Mouse (Mus musculus) forebrain, embryonic 12.5 days (tissue): Measurements from ENCODE around the gene Sall1. TPM values are rescaled to one million over a fixed set of nuclear protein-coding genes. Genes with fewer than 3 reads are reported as not detected.

Source experiments
- ATAC-seq: fragments of 200-750 bp; cut with Nextera tagmentation; 2 replicates; pipeline ENCODE4 v1.8.0; 2017; ENCODE audit warnings: moderate TSS enrichment; ENCODE audit not compliant: low FRiP score
- H3K27ac ChIP-seq: fragments of 300-500 bp; sonication (generic); 2 replicates; pipeline ENCODE4 v1.5.1; 2016; ENCODE audit warnings: mild to moderate bottlenecking
- H3K27me3 ChIP-seq: fragments of 300-500 bp; sonication (generic); 2 replicates; pipeline ENCODE4 v1.6.1; 2016; ENCODE audit warnings: mild to moderate bottlenecking
- H3K36me3 ChIP-seq: fragments of 300-500 bp; sonication (generic); replicated peaks from 2 replicates; pipeline ENCODE4 v1.6.1; 2016; ENCODE audit warnings: mild to moderate bottlenecking
- H3K4me1 ChIP-seq: fragments of 300-500 bp; sonication (generic); 2 replicates; pipeline ENCODE4 v1.6.1; 2016
- H3K4me2 ChIP-seq: fragments of 300-500 bp; sonication (generic); 2 replicates; pipeline ENCODE4 v1.6.1; 2016; ENCODE audit warnings: mild to moderate bottlenecking, moderate library complexity
- H3K4me3 ChIP-seq: fragments of 300-500 bp; sonication (generic); replicated peaks from 2 replicates; pipeline ENCODE4 v1.5.1; 2016; ENCODE audit warnings: mild to moderate bottlenecking
- H3K9ac ChIP-seq: fragments of 300-500 bp; sonication (generic); 2 replicates; pipeline ENCODE4 v1.6.1; 2016; ENCODE audit warnings: mild to moderate bottlenecking
- H3K9me3 ChIP-seq: fragments of 300-500 bp; sonication (generic); 2 replicates; pipeline ENCODE4 v1.6.1; 2016
- WGBS: fragments of 180-500 bp; shearing (Covaris S2); methylation state at CpG from one replicate; pipeline ENCODE4 v1.1.7; 2016; 5-methylcytosine and 5-hydroxymethylcytosine counted together
- polyA plus RNA-seq: library from polyadenylated mRNA; unstranded; fragments of >200 nt; fragmentation: Nextera tagmentation; extraction: Ambion mirVana; gene quantifications from 2 replicates; pipeline ENCODE4 v1.2.1, GENCODE M21; 2016

Gene Sall1
- polyA plus RNA-seq, 1 experiment from 2014 or later, result 26.6 TPM

- WGBS, result 0% methylated on average over 8 of the region's 8 CpGs
- Histone ChIP-seq H3K4me1 (peaks cover 44% of the 10 kb centered on the region), H3K4me3 (peak overlapping the region; percentile 55), H3K36me3 (no peaks in the 10 kb centered on the region), H3K4me2 (peak overlapping the region; percentile 92), H3K27ac (no peak overlapping the region), H3K27me3 (peaks cover 42% of the 10 kb centered on the region), H3K9ac (peak overlapping the region; percentile 56; the same call in 1 of the 2 replicates), H3K9me3 (no peaks in the 10 kb centered on the region)
- peak; percentile 72 for ATAC-seq
These were observed 36.8 kb downstream of the Sall1 start for GRCm38 (mm10) chr8:89007114-89007513.

- Histone ChIP-seq H3K9me3 (no peaks in the 10 kb centered on the region), H3K27ac (0 out of 2 replicates have a peak overlapping the region, but pooled peaks have one; percentile 20), H3K4me2 (peak overlapping the region; percentile 92), H3K4me1 (peaks cover 41% of the 10 kb centered on the region), H3K4me3 (peak overlapping the region; percentile 55), H3K36me3 (no peaks in the 10 kb centered on the region), H3K9ac (peak overlapping the region; percentile 56), H3K27me3 (peaks cover 43% of the 10 kb centered on the region)
- ATAC-seq, result peak; percentile 83
- WGBS, result under 1% methylated on average over 34 of the region's 34 CpGs
These were observed 37.5 kb downstream of the Sall1 start for GRCm38 (mm10) chr8:89006426-89006825.

- ATAC-seq, result no peak
- WGBS, result 47% methylated on average over 11 of the region's 11 CpGs
- Histone ChIP-seq H3K27me3 (peaks cover 45% of the 10 kb centered on the region), H3K9ac (no peak overlapping the region), H3K9me3 (no peaks in the 10 kb centered on the region), H3K4me2 (peak overlapping the region; percentile 92), H3K27ac (no peak overlapping the region), H3K4me3 (peak overlapping the region; percentile 55), H3K36me3 (no peaks in the 10 kb centered on the region), H3K4me1 (peaks cover 41% of the 10 kb centered on the region)
These were observed 38.2 kb downstream of the Sall1 start for GRCm38 (mm10) chr8:89005797-89006196.

GRCm38 (mm10) chr8:89004041-89004440 is 39.9 kb downstream of the Sall1 start:
- WGBS, result 20% methylated on average over 2 of the region's 2 CpGs
- Histone ChIP-seq H3K9me3 (no peaks in the 10 kb centered on the region), H3K36me3 (no peaks in the 10 kb centered on the region), H3K27ac (no peak overlapping the region), H3K4me1 (peaks cover 41% of the 10 kb centered on the region), H3K4me2 (no peak overlapping the region), H3K4me3 (no peak overlapping the region), H3K9ac (no peak overlapping the region), H3K27me3 (peaks cover 50% of the 10 kb centered on the region)
- no peak for ATAC-seq

- Histone ChIP-seq H3K27ac (no peak overlapping the region), H3K4me1 (peaks cover 36% of the 10 kb centered on the region), H3K4me3 (no peak overlapping the region), H3K27me3 (peaks cover 44% of the 10 kb centered on the region), H3K9ac (no peak overlapping the region), H3K4me2 (no peak overlapping the region), H3K36me3 (no peaks in the 10 kb centered on the region), H3K9me3 (no peaks in the 10 kb centered on the region)
- no peak for ATAC-seq
- under 1% methylated on average over 8 of the region's 8 CpGs for WGBS
These were observed 40.5 kb downstream of the Sall1 start for GRCm38 (mm10) chr8:89003336-89003896.

- Histone ChIP-seq H3K27ac (no peak overlapping the region), H3K4me2 (no peak overlapping the region), H3K9ac (no peak overlapping the region), H3K4me1 (peaks cover 24% of the 10 kb centered on the region), H3K4me3 (no peak overlapping the region), H3K9me3 (no peaks in the 10 kb centered on the region), H3K36me3 (no peaks in the 10 kb centered on the region), H3K27me3 (peaks cover 36% of the 10 kb centered on the region)
- WGBS, result 71% methylated on average over 2 of the region's 2 CpGs
- no peak for ATAC-seq
These were observed 41.8 kb downstream of the Sall1 start for GRCm38 (mm10) chr8:89002128-89002527.

GRCm38 (mm10) chr8:88997276-88997675 is 46.7 kb downstream of the Sall1 start:
- H3K27ac ChIP-seq, result no peak overlapping the region
- H3K9ac ChIP-seq, result no peak overlapping the region
- no peaks in the 10 kb centered on the region for H3K4me1 ChIP-seq
- no peak overlapping the region for H3K4me2 ChIP-seq
- 94% methylated on average over 2 of the region's 2 CpGs for WGBS
- peaks cover 28% of the 10 kb centered on the region for H3K27me3 ChIP-seq
- no peaks in the 10 kb centered on the region for H3K9me3 ChIP-seq
- H3K4me3 ChIP-seq, result no peak overlapping the region
- no peak for ATAC-seq
- H3K36me3 ChIP-seq, result no peaks in the 10 kb centered on the region

GRCm38 (mm10) chr8:88991780-88992509 is 52.0 kb downstream of the Sall1 start:
- H3K27me3 ChIP-seq, result 0 out of 2 replicates have a peak, but pooled peaks cover 4% of the 10 kb centered on the region
- no peak overlapping the region for H3K27ac ChIP-seq
- no peak overlapping the region for H3K4me3 ChIP-seq
- peaks cover 7% of the 10 kb centered on the region for H3K4me1 ChIP-seq
- ATAC-seq, result no peak
- no peaks in the 10 kb centered on the region for H3K36me3 ChIP-seq
- no peak overlapping the region for H3K4me2 ChIP-seq
- no peaks in the 10 kb centered on the region for H3K9me3 ChIP-seq
- no peak overlapping the region for H3K9ac ChIP-seq
- WGBS, result 60% methylated on average over 15 of the region's 15 CpGs

GRCm38 (mm10) chr8:88991176-88991575 is 52.8 kb downstream of the Sall1 start:
- H3K27me3 ChIP-seq, result 0 out of 2 replicates have a peak, but pooled peaks cover 4% of the 10 kb centered on the region
- no peaks in the 10 kb centered on the region for H3K9me3 ChIP-seq
- no peak overlapping the region for H3K27ac ChIP-seq
- no peaks in the 10 kb centered on the region for H3K36me3 ChIP-seq
- 75% methylated on average over 5 of the region's 5 CpGs for WGBS
- ATAC-seq, result no peak
- no peak overlapping the region for H3K9ac ChIP-seq
- no peak overlapping the region for H3K4me2 ChIP-seq
- peaks cover 7% of the 10 kb centered on the region for H3K4me1 ChIP-seq
- no peak overlapping the region for H3K4me3 ChIP-seq

- H3K9me3 ChIP-seq, result no peaks in the 10 kb centered on the region
- 0 out of 2 replicates have a peak, but pooled peaks cover 4% of the 10 kb centered on the region for H3K27me3 ChIP-seq
- no peak overlapping the region for H3K9ac ChIP-seq
- no peak overlapping the region for H3K4me2 ChIP-seq
- no peak for ATAC-seq
- H3K4me1 ChIP-seq, result peaks cover 7% of the 10 kb centered on the region
- WGBS, result 89% methylated on average over 3 of the region's 3 CpGs
- H3K4me3 ChIP-seq, result no peak overlapping the region
- H3K36me3 ChIP-seq, result no peaks in the 10 kb centered on the region
- no peak overlapping the region for H3K27ac ChIP-seq
These were observed 55.0 kb downstream of the Sall1 start for GRCm38 (mm10) chr8:88989002-88989401.

- H3K27ac ChIP-seq, result no peak overlapping the region
- no peak for ATAC-seq
- H3K9ac ChIP-seq, result no peak overlapping the region
- no peaks in the 10 kb centered on the region for H3K9me3 ChIP-seq
- H3K36me3 ChIP-seq, result no peaks in the 10 kb centered on the region
- H3K4me2 ChIP-seq, result no peak overlapping the region
- H3K4me1 ChIP-seq, result no peaks in the 10 kb centered on the region
- H3K27me3 ChIP-seq, result no peaks in the 10 kb centered on the region
- no peak overlapping the region for H3K4me3 ChIP-seq
- WGBS, result 88% methylated on average over 5 of the region's 5 CpGs
These were observed 60.5 kb downstream of the Sall1 start for GRCm38 (mm10) chr8:88983468-88983867.
